Mouse (Mus musculus) frontal cortex, adult 2 months (tissue): Measurements from ENCODE around the gene Map4. TPM values are rescaled to one million over a fixed set of nuclear protein-coding genes. Genes with fewer than 3 reads are reported as not detected.
"Not testable (repeated sequence)": the region's sequence is repeated elsewhere in the genome, so short reads cannot be mapped to it uniquely, and the experiment has no call there.

Source experiments
- DNase-seq, 2 experiments: peaks; one replicate each; pipeline ENCODE4 v3.0.0; 2022; ENCODE audit warnings: low spot score in 1 of 2; ENCODE audit errors: extremely low spot score in 1 of 2
- polyA plus RNA-seq: library from polyadenylated mRNA; depleted of rRNA; stranded (reverse); fragments of >200 nt; gene quantifications from 2 replicates; pipeline ENCODE4 v1.2.3, GENCODE M21; 2012

Gene Map4
- polyA plus RNA-seq, 1 experiment: 313 TPM

GRCm38 (mm10) chr9:110054781-110055180 lies 123.5 kb downstream of the Map4 start:
- DNase-seq: peak in 1 of 2 experiments; percentile 13

GRCm38 (mm10) chr9:110057200-110057599 lies 125.9 kb downstream of the Map4 start:
- no peak for DNase-seq

GRCm38 (mm10) chr9:110060761-110061160 lies 129.5 kb downstream of the Map4 start:
- no peak for DNase-seq

- DNase-seq: no peak
These were observed 131.1 kb downstream of the Map4 start for GRCm38 (mm10) chr9:110062405-110062804.

- DNase-seq: no peak
These were observed 131.6 kb downstream of the Map4 start for GRCm38 (mm10) chr9:110062861-110063260.

- no peak for DNase-seq
These were observed 133.4 kb downstream of the Map4 start for GRCm38 (mm10) chr9:110064641-110065040.

GRCm38 (mm10) chr9:110068745-110069144 lies 137.5 kb downstream of the Map4 start:
- no peak for DNase-seq

- peak in 1 of 2 experiments; percentile 14 for DNase-seq
These were observed 139.1 kb downstream of the Map4 start for GRCm38 (mm10) chr9:110070358-110070757.

- no peak for DNase-seq
These were observed 139.8 kb downstream of the Map4 start for GRCm38 (mm10) chr9:110071011-110071410.

- DNase-seq: peak; percentile 67 to 93
These were observed 140.6 kb downstream of the Map4 start for GRCm38 (mm10) chr9:110071843-110072242.

- DNase-seq: not testable (repeated sequence)
These were observed 145.2 kb downstream of the Map4 start for GRCm38 (mm10) chr9:110076468-110076867.

GRCm38 (mm10) chr9:110081066-110081465 lies 149.8 kb downstream of the Map4 start:
- peak in 1 of 2 experiments; percentile 37 for DNase-seq

- peak in 1 of 2 experiments; percentile 38 for DNase-seq
These were observed 153.1 kb downstream of the Map4 start for GRCm38 (mm10) chr9:110084201-110084964.

- no peak for DNase-seq
These were observed 154.4 kb downstream of the Map4 start for GRCm38 (mm10) chr9:110085693-110086092.

- DNase-seq: no peak
These were observed 162.0 kb downstream of the Map4 start for GRCm38 (mm10) chr9:110093303-110093702.

GRCm38 (mm10) chr9:110094761-110095160 lies 163.5 kb downstream of the Map4 start:
- DNase-seq: no peak

- DNase-seq: no peak
These were observed 166.5 kb downstream of the Map4 start for GRCm38 (mm10) chr9:110097791-110098190.

GRCm38 (mm10) chr9:110100627-110101600 lies 169.7 kb downstream of the Map4 start:
- DNase-seq: peak; percentile 84 to 98

- no peak for DNase-seq
These were observed 185.2 kb downstream of the Map4 start for GRCm38 (mm10) chr9:110116353-110116976.

- peak; percentile 77 to 90 for DNase-seq
These were observed 185.9 kb downstream of the Map4 start, which contains the start of gene Smarcc1 for GRCm38 (mm10) chr9:110116977-110117778. TSS of gene Smarcc1 (plus strand) at chr9:110117708.
